ENCODE assay signal across 1 mouse cellular context in the genomic region with DNA sequence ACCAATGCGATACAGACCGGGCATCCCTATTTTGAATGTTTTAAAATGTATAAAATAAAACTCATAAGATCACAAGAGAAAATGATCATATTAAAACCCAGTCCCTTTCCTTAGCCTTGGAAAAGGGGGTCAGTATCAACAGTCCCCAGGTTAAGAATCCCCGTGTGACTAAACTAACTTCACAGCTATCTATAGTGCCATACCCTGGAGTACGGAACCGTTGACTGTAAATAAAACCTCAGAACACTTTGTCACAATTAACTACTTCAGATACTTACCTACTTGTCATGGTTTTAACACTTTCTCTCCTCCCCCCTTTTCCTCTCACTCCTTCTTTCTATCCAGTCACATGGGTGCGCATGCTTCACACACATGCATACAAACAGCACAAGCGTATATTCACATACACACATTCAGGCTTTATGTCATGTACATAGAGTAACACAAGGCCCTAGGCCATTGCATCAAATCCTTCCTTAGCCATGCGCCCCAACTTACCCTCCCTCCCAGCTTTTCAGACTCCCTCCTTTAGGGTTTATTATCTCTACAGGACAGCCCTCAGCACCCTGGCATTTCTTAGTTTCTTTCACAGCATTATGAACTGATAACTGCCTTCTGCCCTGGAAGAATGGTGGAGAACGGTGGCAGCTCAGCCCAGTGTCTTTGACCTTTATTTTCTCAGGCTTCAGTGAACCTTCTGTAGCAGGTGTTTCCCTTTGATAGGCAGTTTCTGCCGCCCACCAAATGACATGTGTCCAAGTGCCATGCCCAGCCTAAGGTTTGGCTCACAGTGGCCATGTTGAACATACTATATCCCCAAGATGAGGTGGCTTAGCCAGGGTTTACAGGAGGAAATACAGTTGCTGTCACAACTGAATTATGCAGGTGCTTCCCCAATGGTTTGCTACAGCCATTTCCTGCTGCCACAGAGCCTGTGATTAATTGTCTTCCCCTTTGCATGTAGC.
A peak's percentile ranks its signal among the peaks of the same experiment; 100 is the strongest.
TF ChIP-seq lines count a peak whose summit lies in the region.

Gene Cd47, plus strand, starts transcription at position 937 of the 965 bp plus-strand sequence.

TF ChIP-seq in MEL, 35 proteins besides CTCF, POLR2A, EP300 and RAD21 (continued from another document):
- TF ChIP-seq NELFE (IDR thresholded peaks at IDR 0.05; ENCODE audit: low read depth, low read length) (peak; percentile 23; the same call in 1 of the 2 replicates), TCF12 (IDR thresholded peaks at IDR 0.05; ENCODE audit: low read depth, low read length) (peak; percentile 96), E2F4 (IDR thresholded peaks at IDR 0.05; ENCODE audit: borderline replicate concordance, low read depth, low read length) (no peak), UBTF (IDR thresholded peaks at IDR 0.05; ENCODE audit: borderline replicate concordance, insufficient read depth, low read depth, low read length) (no peak), KAT2A (conservative IDR thresholded peaks at IDR 0.05; ENCODE audit: low read depth, low read length) (no peak), GATA1 (IDR thresholded peaks at IDR 0.05; ENCODE audit: low read depth, low read length) (peak; percentile 96), POLR2AphosphoS2 (IDR thresholded peaks at IDR 0.05; ENCODE audit: low read length) (0 out of 2 replicates have a peak, but pooled peaks have one; percentile 31), HCFC1 (IDR thresholded peaks at IDR 0.05; ENCODE audit: low read depth, low read length) (peak; percentile 42), ZC3H11A (IDR thresholded peaks at IDR 0.05; ENCODE audit: low read depth, low read length) (no peak), CHD2 (IDR thresholded peaks at IDR 0.05; ENCODE audit: low read length) (no peak; the same call in 1 of the 2 replicates), GABPA (IDR thresholded peaks at IDR 0.05; ENCODE audit: low read depth, low read length) (no peak), MXI1 (IDR thresholded peaks at IDR 0.05; ENCODE audit: low read depth, low read length) (peak; percentile 57), MAZ (IDR thresholded peaks at IDR 0.05; ENCODE audit: low read depth, low read length) (peak; percentile 94), ELF1 (IDR thresholded peaks at IDR 0.05; ENCODE audit: low read depth, low read length) (0 out of 2 replicates have a peak, but pooled peaks have one; percentile 16), JUND (IDR thresholded peaks at IDR 0.05; ENCODE audit: low read depth, low read length) (peak; percentile 48; the same call in 1 of the 2 replicates), MYC (IDR thresholded peaks at IDR 0.05; ENCODE audit: low read depth, low read length) (peak; percentile 88), TAL1 (IDR thresholded peaks at IDR 0.05; ENCODE audit: low read length) (peak; percentile 98), BHLHE40 (IDR thresholded peaks at IDR 0.05; ENCODE audit: borderline replicate concordance, low read depth, low read length) (peak; percentile 67), ZMIZ1 (IDR thresholded peaks at IDR 0.05; ENCODE audit: low read depth, low read length) (peak; percentile 39), NRF1 (IDR thresholded peaks at IDR 0.05; ENCODE audit: insufficient read depth, low read depth, low read length, poor library complexity, severe bottlenecking) (peak; percentile 29; the same call in 1 of the 2 replicates), MAX (IDR thresholded peaks at IDR 0.05; ENCODE audit: low read length) (peak; percentile 72), ZKSCAN1 (IDR thresholded peaks at IDR 0.05; ENCODE audit: low read depth, low read length) (no peak), ZNF384 (IDR thresholded peaks at IDR 0.05; ENCODE audit: low read depth, low read length) (peak; percentile 15; the same call in 1 of the 2 replicates), RCOR1 (IDR thresholded peaks at IDR 0.05; ENCODE audit: low read depth, low read length) (peak; percentile 74), ETS1 (IDR thresholded peaks at IDR 0.05; ENCODE audit: low read depth, low read length) (peak; percentile 92)
